Mouse (Mus musculus) lung, adult 2 months (tissue): ENCODE data around the gene Fhl5.

ENCODE experiments used
- CTCF ChIP-seq: fragments of 200-500 bp; IDR thresholded peaks from 2 replicates; pipeline ENCODE4 v1.5.1; 2011; ENCODE audit warnings: mild to moderate bottlenecking, low read length, control low read depth; ENCODE audit not compliant: insufficient read depth
- POLR2A ChIP-seq: fragments of 200-500 bp; IDR thresholded peaks from 2 replicates; pipeline ENCODE4 v1.6.1; 2011; ENCODE audit warnings: low read depth, mild to moderate bottlenecking, control low read depth, low read length, borderline replicate concordance; ENCODE audit errors: extremely low read depth

DNA sequence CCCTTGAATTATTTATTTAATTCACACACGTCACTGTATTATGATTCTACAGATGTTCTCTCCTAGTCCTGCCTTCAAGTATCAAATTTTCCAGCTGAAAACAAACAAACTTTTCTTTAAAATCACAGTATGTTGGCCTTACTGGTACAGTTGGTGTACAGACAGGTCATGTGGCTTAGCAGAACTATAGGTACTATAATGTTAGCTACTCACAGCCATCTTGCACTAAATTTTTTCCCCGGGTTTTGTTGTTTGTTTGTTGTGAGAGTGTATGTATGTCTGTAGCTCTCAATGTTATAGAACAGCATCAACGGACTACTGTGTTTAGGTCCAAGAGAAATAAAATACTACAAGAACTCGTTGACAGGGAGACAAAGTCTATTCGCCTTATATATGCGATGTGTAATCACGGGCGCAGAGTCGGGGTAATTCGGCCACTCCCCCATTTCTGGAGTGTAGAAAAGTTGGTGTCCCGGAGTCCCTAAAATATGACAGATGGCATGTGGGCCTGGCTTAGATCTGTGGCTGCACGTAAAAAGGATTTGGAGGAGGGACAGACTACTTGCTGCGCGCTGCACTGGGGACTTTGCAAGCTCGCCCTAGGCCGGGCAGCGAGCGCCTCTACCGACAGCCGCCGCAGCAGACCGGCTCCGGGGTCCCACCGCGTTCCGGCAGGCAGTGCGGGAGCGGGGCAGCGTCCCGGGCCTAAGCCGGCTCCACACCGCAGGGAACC is 38.4 kb upstream of the Fhl5 start:
- no peak for TF ChIP-seq POLR2A
- TF ChIP-seq CTCF, result no peak
